Mouse (Mus musculus): ENCODE results near the gene Vti1a. TPM values are rescaled to one million over a fixed set of nuclear protein-coding genes. Genes with fewer than 3 reads are reported as not detected.

The Vti1a gene
- polyA plus RNA-seq, 1 experiment from 2014 or later, result 32.7 TPM

DNA sequence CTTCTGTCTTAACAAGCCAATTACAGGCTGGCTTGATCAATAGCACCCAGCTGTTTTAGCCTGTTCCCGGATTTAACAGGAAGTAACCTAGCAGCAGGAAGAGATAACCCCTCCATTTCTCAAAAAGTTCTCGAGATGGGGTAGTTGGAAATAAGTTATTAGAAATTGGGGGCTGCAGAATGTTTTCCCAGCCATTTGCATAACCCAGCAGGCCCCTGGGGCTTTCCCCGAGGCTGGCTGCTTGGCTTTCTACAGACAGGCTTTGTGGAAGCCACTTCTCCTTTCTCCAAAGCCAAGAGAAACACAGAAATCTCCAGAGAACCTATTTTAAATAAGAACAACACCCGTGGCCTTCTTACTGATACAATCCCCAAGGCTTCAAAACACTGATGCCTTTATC is 22.9 kb upstream of the Vti1a start:
- Histone ChIP-seq H3K27me3 (ENCODE audit: low read depth, poor library complexity, severe bottlenecking) (no peaks in the 10 kb centered on the region), H3K4me3 (no peak overlapping the region), H3K4me1 (peaks cover 7% of the 10 kb centered on the region), H3K27ac (replicated peaks) (no peak overlapping the region), H3K9me3 (replicated peaks) (no peaks in the 10 kb centered on the region), H3K36me3 (peaks cover 44% of the 10 kb centered on the region)
- peak; percentile 27 for DNase-seq (ENCODE audit: low spot score)
- WGBS, result 36% methylated on average over 4 of the region's 4 CpGs

DNA sequence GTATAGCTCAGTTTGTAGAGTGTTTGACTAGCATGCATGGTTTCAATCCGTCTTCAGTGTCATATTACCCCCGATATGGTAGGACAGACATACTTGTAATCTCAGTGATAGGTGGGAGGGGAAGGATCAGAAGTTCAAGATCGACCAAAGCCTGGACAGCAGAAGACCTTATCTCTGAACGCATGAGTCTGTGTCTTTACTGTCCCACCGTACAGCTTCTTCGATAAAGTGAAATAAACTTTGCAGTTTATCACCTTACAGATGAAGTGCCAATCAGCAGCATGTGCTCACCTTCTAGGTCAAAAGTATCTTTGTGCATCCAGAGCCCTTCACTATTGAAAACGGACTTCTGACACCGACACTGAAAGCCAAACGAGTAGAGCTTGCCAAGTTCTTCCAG is 21.0 kb upstream of the Vti1a start:
- H3K27me3 ChIP-seq (ENCODE audit: low read depth, poor library complexity, severe bottlenecking), result no peaks in the 10 kb centered on the region
- peaks cover 57% of the 10 kb centered on the region for H3K36me3 ChIP-seq
- WGBS, result 93% methylated on average over 9 of the region's 9 CpGs
- H3K4me3 ChIP-seq, result no peak overlapping the region
- H3K27ac ChIP-seq (replicated peaks), result no peak overlapping the region
- DNase-seq (ENCODE audit: low spot score), result no peak
- H3K9me3 ChIP-seq (replicated peaks), result no peaks in the 10 kb centered on the region
- H3K4me1 ChIP-seq, result peaks cover 7% of the 10 kb centered on the region

DNA sequence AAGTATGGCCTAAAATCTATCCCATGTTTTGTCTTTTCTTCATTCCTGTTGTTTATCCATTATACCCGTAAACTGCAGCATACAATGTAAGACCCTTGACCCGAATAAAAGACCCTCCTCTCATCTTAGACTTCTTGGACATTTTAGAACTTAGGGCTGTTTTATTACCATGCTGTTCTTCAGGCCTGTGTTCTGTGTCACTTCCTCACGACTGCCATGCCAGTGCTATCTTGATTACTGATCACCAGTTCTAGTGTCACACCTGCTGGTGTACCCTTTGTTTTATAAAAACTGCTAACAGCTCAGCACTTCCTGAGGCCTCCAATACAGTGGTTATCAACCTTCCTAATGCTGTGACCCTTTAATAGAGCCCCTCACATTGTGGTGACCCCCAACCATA is 20.5 kb upstream of the Vti1a start:
- Histone ChIP-seq H3K27ac (replicated peaks) (no peak overlapping the region), H3K9me3 (replicated peaks) (no peaks in the 10 kb centered on the region), H3K4me3 (no peak overlapping the region), H3K27me3 (ENCODE audit: low read depth, poor library complexity, severe bottlenecking) (no peaks in the 10 kb centered on the region), H3K4me1 (peaks cover 7% of the 10 kb centered on the region), H3K36me3 (peaks cover 61% of the 10 kb centered on the region)
- DNase-seq (ENCODE audit: low spot score), result no peak
- 90% methylated on average over 3 of the region's 3 CpGs for WGBS

DNA sequence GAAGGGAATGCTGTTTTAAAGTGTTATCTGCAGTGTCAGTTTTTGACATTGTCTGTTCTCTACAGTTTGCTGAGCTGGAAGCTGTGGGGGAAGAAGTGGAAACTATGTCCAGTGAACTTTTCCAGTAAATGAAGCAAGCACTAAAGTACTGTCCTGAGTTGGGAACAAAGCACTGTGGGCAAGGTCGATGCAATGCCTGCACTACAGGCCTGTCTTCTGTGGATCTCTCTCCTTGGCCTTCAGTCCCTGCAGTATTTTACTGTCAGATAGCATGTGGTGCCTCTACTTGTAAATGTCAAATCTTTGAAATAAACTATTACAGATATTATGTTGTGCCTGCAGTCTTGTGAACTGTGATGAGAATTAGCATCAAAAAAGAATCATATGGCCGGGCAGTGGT is 19.8 kb upstream of the Vti1a start:
- Histone ChIP-seq H3K4me1 (peaks cover 7% of the 10 kb centered on the region), H3K9me3 (replicated peaks) (no peaks in the 10 kb centered on the region), H3K27ac (replicated peaks) (no peak overlapping the region), H3K27me3 (ENCODE audit: low read depth, poor library complexity, severe bottlenecking) (no peaks in the 10 kb centered on the region), H3K4me3 (no peak overlapping the region), H3K36me3 (peaks cover 69% of the 10 kb centered on the region)
- 95% methylated on average over 2 of the region's 2 CpGs for WGBS
- DNase-seq (ENCODE audit: low spot score), result no peak

DNA sequence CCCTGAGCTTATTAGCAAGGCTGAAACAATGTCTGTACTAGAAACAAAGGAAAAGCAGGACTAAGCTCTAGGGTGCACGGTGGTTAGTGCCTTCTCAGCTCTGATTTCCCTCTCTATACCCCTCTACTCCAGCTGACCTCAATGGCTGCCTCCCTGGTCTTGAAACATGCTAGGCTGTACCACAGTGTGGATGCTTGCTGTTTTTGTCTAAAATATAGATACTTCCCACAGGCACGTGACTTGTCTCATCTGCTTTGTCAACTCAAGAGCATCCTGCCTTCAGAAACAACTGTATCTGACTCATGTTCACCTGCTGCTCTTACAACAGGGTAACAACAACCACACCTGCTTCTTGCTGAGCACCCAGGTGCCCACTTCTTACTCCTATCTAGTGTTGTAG is 18.6 kb upstream of the Vti1a start:
- H3K27ac ChIP-seq (replicated peaks), result no peak overlapping the region
- H3K9me3 ChIP-seq (replicated peaks), result no peaks in the 10 kb centered on the region
- H3K36me3 ChIP-seq, result peaks cover 81% of the 10 kb centered on the region
- WGBS, result 92% methylated on average over 2 of the region's 2 CpGs
- no peak overlapping the region for H3K4me3 ChIP-seq
- peaks cover 7% of the 10 kb centered on the region for H3K4me1 ChIP-seq
- no peaks in the 10 kb centered on the region for H3K27me3 ChIP-seq (ENCODE audit: low read depth, poor library complexity, severe bottlenecking)
- DNase-seq (ENCODE audit: low spot score), result no peak

DNA sequence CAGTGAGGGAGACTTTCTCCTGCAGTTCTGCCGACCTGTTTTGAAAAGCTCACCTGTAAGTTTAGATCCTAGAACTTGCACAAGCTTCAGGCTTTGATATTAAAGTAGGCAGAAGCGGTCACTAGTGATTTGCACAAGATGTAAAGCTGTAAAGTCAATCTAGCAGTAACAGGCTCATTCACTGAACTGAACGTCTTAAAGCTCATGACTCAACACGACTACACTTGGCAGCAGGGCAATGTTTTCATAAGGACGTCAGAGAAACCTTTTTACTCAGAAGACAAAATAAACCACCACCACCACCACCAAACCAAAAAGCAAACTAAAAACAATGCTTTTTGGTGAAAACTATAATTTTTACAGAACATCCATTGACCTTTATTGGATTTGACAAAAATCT is 18.1 kb upstream of the Vti1a start:
- peaks cover 6% of the 10 kb centered on the region for H3K4me1 ChIP-seq
- H3K27ac ChIP-seq (replicated peaks), result no peak overlapping the region
- H3K9me3 ChIP-seq (replicated peaks), result no peaks in the 10 kb centered on the region
- DNase-seq (ENCODE audit: low spot score), result no peak
- no peak overlapping the region for H3K4me3 ChIP-seq
- WGBS, result 90% methylated on average over 5 of the region's 5 CpGs
- H3K27me3 ChIP-seq (ENCODE audit: low read depth, poor library complexity, severe bottlenecking), result no peaks in the 10 kb centered on the region
- peaks cover 86% of the 10 kb centered on the region for H3K36me3 ChIP-seq

DNA sequence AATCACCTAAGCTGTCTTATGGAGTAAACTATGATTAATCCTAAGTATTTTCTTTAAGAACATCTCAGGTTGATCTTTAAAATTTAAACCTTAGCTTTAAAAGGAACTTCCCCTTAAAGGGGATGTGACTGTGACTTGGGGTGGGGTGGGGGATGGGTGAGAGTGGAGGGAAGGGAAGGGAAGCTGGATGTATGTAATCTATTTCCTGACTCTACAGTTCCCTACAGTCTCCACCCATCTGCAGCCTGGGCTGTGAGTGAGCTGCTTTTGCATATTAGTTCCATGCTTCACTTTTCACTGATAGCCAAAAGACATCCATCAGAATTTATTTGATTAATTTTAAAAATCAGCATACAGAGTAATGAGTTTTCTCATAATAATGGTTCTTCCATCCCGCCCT is 16.7 kb upstream of the Vti1a start:
- Histone ChIP-seq H3K9me3 (replicated peaks) (no peaks in the 10 kb centered on the region), H3K36me3 (peaks cover 97% of the 10 kb centered on the region), H3K27ac (replicated peaks) (no peak overlapping the region), H3K4me1 (no peaks in the 10 kb centered on the region), H3K4me3 (no peak overlapping the region), H3K27me3 (ENCODE audit: low read depth, poor library complexity, severe bottlenecking) (no peaks in the 10 kb centered on the region)
- WGBS, result 93% methylated on average over 1 of the region's 1 CpGs
- no peak for DNase-seq (ENCODE audit: low spot score)

DNA sequence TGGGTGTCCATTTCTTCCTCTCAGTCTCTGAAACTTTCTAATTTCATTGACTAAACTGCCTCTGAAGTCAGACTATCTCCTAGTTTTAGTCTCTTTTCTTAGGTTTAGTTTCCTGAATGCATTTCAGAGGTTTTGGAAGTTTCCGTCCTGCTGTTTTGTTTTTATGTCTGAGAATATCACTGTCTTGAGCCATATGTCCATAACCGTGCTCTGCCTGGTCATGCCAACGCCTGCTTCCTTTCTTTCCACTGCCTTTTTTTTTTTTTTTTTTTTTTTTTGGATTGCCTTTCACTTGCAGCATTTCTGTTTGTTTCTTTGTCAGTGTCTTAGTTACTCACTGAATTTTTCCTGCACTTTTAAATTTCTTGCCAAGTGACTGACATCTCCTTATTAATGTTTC is 15.6 kb upstream of the Vti1a start:
- no peak for DNase-seq (ENCODE audit: low spot score)
- Histone ChIP-seq H3K9me3 (replicated peaks) (no peaks in the 10 kb centered on the region), H3K4me3 (no peak overlapping the region), H3K36me3 (peaks cover 94% of the 10 kb centered on the region), H3K27me3 (ENCODE audit: low read depth, poor library complexity, severe bottlenecking) (no peaks in the 10 kb centered on the region), H3K27ac (replicated peaks) (no peak overlapping the region), H3K4me1 (no peaks in the 10 kb centered on the region)
- whole genome bisulfite sequencing, result 95% methylated on average over 3 of the region's 3 CpGs

DNA sequence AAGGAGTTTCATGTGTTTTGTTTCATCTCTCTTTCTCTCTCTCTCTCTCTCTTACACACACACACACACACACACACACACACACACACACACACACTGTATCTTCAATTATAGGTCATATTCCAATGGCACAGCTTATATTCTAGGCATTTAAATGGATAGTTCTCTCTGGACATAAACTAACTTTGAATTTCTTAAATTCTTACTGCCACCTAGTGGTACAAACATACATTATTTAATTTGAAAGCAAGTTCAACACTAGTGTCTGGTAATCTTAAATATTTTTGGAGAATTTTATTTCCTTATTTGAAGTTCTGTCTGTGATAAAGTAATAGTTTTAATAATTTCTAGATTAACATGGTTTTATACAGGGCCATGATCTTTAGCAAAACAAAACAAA is 11.1 kb upstream of the Vti1a start:
- H3K36me3 ChIP-seq, result peaks cover 92% of the 10 kb centered on the region

DNA sequence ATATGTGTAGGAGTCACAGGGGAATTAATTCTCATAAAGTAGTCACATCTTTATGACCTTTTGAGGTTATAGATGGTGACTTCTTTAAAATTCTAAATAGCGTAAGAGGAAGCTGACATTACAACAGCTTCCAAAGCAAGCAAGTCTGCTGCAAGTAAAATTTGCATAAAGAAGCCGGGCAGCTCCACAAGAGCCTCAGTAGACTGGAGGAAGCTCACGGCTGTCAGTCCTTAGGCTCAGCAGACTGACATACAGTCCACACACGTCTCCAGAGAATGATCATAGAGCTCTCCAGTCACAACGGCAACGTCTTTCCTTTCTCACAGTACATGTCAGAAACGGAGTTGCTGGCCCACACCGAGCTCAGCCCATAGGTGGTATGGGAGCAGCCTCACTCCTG is 4.2 kb upstream of the Vti1a start:
- H3K4me1 ChIP-seq, result peaks cover 31% of the 10 kb centered on the region
- no peaks in the 10 kb centered on the region for H3K27me3 ChIP-seq (ENCODE audit: low read depth, poor library complexity, severe bottlenecking)
- WGBS, result 95% methylated on average over 8 of the region's 8 CpGs
- no peak for DNase-seq (ENCODE audit: low spot score)
- H3K4me3 ChIP-seq, result no peak overlapping the region
- no peak overlapping the region for H3K27ac ChIP-seq (replicated peaks)
- H3K36me3 ChIP-seq, result peaks cover 62% of the 10 kb centered on the region
- H3K9me3 ChIP-seq (replicated peaks), result no peaks in the 10 kb centered on the region

More for the DNA sequence above, 11.1 kb upstream of the Vti1a start:
- H3K4me3 ChIP-seq, result no peak overlapping the region
- no peaks in the 10 kb centered on the region for H3K9me3 ChIP-seq (replicated peaks)
- H3K27me3 ChIP-seq (ENCODE audit: low read depth, poor library complexity, severe bottlenecking), result no peaks in the 10 kb centered on the region
- DNase-seq (ENCODE audit: low spot score), result no peak
- no peak overlapping the region for H3K27ac ChIP-seq (replicated peaks)
- no peaks in the 10 kb centered on the region for H3K4me1 ChIP-seq

DNA sequence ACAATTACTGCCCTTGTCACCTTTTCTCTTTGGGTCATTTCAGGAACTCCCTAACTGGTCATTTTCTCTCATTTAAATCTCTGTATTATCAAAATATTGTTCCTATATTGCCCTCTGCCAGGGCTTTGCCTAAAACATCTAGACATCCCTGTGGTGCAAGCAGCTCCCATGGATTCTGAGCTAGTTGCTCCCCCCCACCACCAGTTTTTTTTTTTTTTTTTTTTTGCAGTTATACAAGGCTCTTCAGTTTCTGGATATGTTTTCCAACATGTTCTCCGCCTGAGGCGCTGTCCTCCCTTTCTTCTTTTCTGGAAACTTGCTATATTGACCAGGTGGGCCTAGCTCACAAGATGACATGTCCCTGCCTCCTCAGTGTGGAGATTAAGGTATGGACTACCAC is 2.4 kb upstream of the Vti1a start:
- Histone ChIP-seq H3K9me3 (replicated peaks) (no peaks in the 10 kb centered on the region), H3K4me1 (peaks cover 41% of the 10 kb centered on the region), H3K4me3 (no peak overlapping the region), H3K27ac (replicated peaks) (no peak overlapping the region), H3K36me3 (peaks cover 46% of the 10 kb centered on the region), H3K27me3 (ENCODE audit: low read depth, poor library complexity, severe bottlenecking) (no peaks in the 10 kb centered on the region)
- WGBS, result 98% methylated on average over 2 of the region's 2 CpGs
- no peak for DNase-seq (ENCODE audit: low spot score)

DNA sequence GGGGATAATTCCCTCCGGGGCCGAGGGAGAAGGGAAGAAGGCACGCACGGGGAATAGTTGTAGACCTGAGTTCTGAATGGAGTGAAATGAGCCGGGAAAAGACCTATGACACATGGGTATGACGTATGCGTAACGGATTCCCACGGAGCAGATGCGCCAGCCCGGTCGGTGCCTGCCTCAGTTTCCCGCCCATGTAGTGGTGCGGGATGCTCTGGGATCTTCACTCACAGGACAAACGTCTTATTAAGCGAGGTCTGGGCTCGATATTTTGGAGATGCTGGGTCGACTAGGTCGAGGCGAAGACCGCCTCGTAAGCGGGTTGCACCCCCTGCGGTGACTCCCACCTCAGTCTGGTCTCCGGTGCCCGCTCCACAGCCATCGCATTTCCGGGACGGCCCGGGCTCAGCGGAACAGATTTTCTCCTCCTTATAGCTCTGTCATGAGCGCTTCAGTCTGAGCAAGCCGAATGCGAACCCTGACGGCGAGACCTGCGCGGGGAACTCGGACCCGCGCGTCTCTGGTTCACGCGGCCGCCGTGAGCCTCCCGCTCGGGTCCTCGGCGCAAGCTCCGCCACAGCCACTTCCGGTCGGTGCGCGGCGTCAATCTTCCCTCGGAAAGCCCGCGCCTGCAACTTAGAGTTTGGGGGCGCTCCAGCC is 515 bp upstream of the Vti1a start, which contains the start of gene Zdhhc6:
TSS of gene Zdhhc6 (minus strand) at position 581 of the 657 bp plus-strand sequence.
- 0% methylated on average over 60 of the region's 60 CpGs for WGBS
- H3K36me3 ChIP-seq, result peaks cover 26% of the 10 kb centered on the region
- DNase-seq (ENCODE audit: low spot score), result peak; percentile 84
- H3K27me3 ChIP-seq (ENCODE audit: low read depth, poor library complexity, severe bottlenecking), result no peaks in the 10 kb centered on the region
- peaks cover 41% of the 10 kb centered on the region for H3K4me1 ChIP-seq
- H3K27ac ChIP-seq (replicated peaks), result peak within 1 kb of the TSS; percentile 91
- no peaks in the 10 kb centered on the region for H3K9me3 ChIP-seq (replicated peaks)
- peak within 1 kb of the TSS; percentile 80 for H3K4me3 ChIP-seq

DNA sequence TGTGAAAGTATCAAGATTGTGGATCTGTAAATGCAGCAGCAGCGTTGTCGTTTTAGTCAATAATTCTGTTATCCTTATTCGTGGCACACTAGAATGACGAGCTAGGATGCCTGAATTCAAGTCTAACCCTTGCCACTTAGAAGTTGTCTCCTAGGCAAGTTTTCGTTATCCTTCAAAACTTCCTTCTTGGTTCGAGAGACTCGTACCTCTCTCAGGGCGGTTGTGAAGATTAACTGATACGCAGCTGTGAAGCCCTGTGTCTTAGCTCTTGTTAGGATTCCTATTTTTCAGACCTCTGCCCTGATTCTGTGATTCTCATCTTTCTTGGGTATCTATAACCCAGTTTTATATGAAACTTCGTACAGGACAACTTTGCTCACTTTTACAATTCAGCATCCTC is 806 bp downstream of the Vti1a start:
- H3K27me3 ChIP-seq (ENCODE audit: low read depth, poor library complexity, severe bottlenecking), result no peaks in the 10 kb centered on the region
- H3K36me3 ChIP-seq, result peaks cover 13% of the 10 kb centered on the region
- 64% methylated on average over 10 of the region's 10 CpGs for WGBS
- H3K4me3 ChIP-seq, result peak overlapping the region; percentile 80
- no peak overlapping the region for H3K27ac ChIP-seq (replicated peaks)
- DNase-seq (ENCODE audit: low spot score), result no peak
- H3K9me3 ChIP-seq (replicated peaks), result no peaks in the 10 kb centered on the region
- peaks cover 41% of the 10 kb centered on the region for H3K4me1 ChIP-seq

DNA sequence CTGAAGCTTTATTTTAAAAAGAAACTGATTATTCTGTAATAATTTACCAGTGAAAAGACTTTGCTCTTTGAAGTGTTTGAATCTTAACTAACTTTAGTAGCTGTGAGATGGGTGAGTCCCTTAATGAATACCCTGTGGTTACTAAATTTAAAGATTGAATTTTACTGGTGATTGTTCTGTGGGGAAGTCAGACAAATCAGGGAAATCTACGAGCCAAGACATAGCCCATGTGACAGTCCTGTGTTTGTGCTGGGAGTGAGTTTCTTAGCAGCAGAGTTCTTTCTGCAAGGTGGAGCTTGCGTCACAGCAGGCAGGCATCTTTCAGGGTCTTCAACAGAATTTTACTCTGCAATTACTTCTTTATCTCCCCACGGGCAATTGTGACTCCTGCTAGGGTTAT is 2.9 kb downstream of the Vti1a start:
- WGBS, result 84% methylated on average over 3 of the region's 3 CpGs
- no peak for DNase-seq (ENCODE audit: low spot score)
- Histone ChIP-seq H3K36me3 (peaks cover 19% of the 10 kb centered on the region), H3K9me3 (replicated peaks) (no peaks in the 10 kb centered on the region), H3K27me3 (ENCODE audit: low read depth, poor library complexity, severe bottlenecking) (no peaks in the 10 kb centered on the region), H3K27ac (replicated peaks) (no peak overlapping the region), H3K4me3 (no peak overlapping the region), H3K4me1 (peaks cover 30% of the 10 kb centered on the region)

Measured in midbrain, embryonic 10.5 days (tissue).